Mouse (Mus musculus) limb, embryonic 13.5 days (tissue): ENCODE results near the gene Fbxl17. TPM values are rescaled to one million over a fixed set of nuclear protein-coding genes. Genes with fewer than 3 reads are reported as not detected.

Experiments
- ATAC-seq: fragments of 200-750 bp; cut with Nextera tagmentation; 2 replicates; pipeline ENCODE4 v1.8.0; 2017; ENCODE audit warnings: low read depth, moderate number of reproducible peaks, moderate TSS enrichment; ENCODE audit not compliant: low FRiP score
- H3K27ac ChIP-seq: fragments of 300-500 bp; sonication (generic); 2 replicates; pipeline ENCODE4 v1.5.1; 2015; ENCODE audit warnings: inconsistent platforms, mild to moderate bottlenecking, moderate library complexity
- H3K27me3 ChIP-seq: fragments of 300-500 bp; sonication (generic); 2 replicates; pipeline ENCODE4 v1.6.1; 2015; ENCODE audit warnings: mild to moderate bottlenecking, inconsistent platforms
- H3K36me3 ChIP-seq: fragments of 300-500 bp; sonication (generic); 2 replicates; pipeline ENCODE4 v1.6.1; 2015; ENCODE audit warnings: inconsistent platforms, mild to moderate bottlenecking, moderate library complexity
- H3K4me1 ChIP-seq: fragments of 300-500 bp; sonication (generic); 2 replicates; pipeline ENCODE4 v1.6.1; 2015; ENCODE audit warnings: inconsistent platforms
- H3K4me2 ChIP-seq: fragments of 300-500 bp; sonication (generic); replicated peaks from 2 replicates; pipeline ENCODE4 v1.6.1; 2015; ENCODE audit warnings: inconsistent platforms, mild to moderate bottlenecking, moderate library complexity
- H3K4me3 ChIP-seq: fragments of 300-500 bp; sonication (generic); 2 replicates; pipeline ENCODE4 v1.5.1; 2015; ENCODE audit warnings: moderate library complexity, mild to moderate bottlenecking, inconsistent platforms
- H3K9ac ChIP-seq: fragments of 300-500 bp; sonication (generic); 2 replicates; pipeline ENCODE4 v1.6.1; 2015; ENCODE audit warnings: mild to moderate bottlenecking, inconsistent platforms
- H3K9me3 ChIP-seq: fragments of 300-500 bp; sonication (generic); 2 replicates; pipeline ENCODE4 v1.6.1; 2016; ENCODE audit warnings: inconsistent platforms
- WGBS: fragments of 180-500 bp; shearing (Covaris S2); methylation state at CpG from one replicate; pipeline ENCODE4 v1.1.7; 2015; 5-methylcytosine and 5-hydroxymethylcytosine counted together
- polyA plus RNA-seq: library from polyadenylated mRNA; unstranded; fragments of >200 nt; fragmentation: Nextera tagmentation; extraction: Ambion mirVana; gene quantifications from 2 replicates; pipeline ENCODE4 v1.2.1, GENCODE M21; 2015

Fbxl17 gene
- polyA plus RNA-seq, 1 experiment from 2014 or later, result 8.1 TPM

GRCm38 (mm10) chr17:63246144-63246619 lies 253.6 kb downstream of the Fbxl17 start:
- Histone ChIP-seq H3K36me3 (peaks cover 5% of the 10 kb centered on the region; the same call in 1 of the 2 replicates), H3K27me3 (no peaks in the 10 kb centered on the region), H3K4me3 (no peak overlapping the region), H3K9ac (no peak overlapping the region), H3K27ac (no peak overlapping the region), H3K4me2 (no peak overlapping the region), H3K4me1 (no peaks in the 10 kb centered on the region), H3K9me3 (no peaks in the 10 kb centered on the region)
- no peak for ATAC-seq
- WGBS, result 79% methylated on average over 7 of the region's 7 CpGs

DNA sequence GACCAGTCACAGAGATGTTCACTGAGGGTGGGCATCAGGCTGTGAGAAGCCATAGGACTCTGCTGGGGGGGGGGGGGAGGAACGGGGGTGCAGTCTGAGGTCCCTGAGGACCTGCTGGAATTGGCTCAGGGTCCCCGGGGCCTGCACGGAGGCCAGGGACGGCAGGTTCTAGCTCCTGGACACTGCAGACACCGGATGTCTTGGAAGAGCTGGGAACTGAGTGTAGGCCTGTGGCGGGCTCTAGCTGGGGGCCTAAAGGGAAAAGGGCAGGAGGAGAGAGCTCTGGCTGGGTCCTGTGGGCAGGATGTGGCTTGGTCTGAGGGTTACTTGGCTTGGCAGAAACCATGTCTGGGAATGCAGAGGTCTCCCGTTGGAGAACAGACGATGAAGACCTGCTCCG lies 254.3 kb downstream of the Fbxl17 start:
- Histone ChIP-seq H3K9ac (no peak overlapping the region), H3K27me3 (no peaks in the 10 kb centered on the region), H3K9me3 (no peaks in the 10 kb centered on the region), H3K27ac (no peak overlapping the region), H3K36me3 (peaks cover 5% of the 10 kb centered on the region; the same call in 1 of the 2 replicates), H3K4me3 (no peak overlapping the region), H3K4me1 (peaks cover 4% of the 10 kb centered on the region), H3K4me2 (no peak overlapping the region)
- ATAC-seq, result no peak
- WGBS, result 97% methylated on average over 9 of the region's 9 CpGs

DNA sequence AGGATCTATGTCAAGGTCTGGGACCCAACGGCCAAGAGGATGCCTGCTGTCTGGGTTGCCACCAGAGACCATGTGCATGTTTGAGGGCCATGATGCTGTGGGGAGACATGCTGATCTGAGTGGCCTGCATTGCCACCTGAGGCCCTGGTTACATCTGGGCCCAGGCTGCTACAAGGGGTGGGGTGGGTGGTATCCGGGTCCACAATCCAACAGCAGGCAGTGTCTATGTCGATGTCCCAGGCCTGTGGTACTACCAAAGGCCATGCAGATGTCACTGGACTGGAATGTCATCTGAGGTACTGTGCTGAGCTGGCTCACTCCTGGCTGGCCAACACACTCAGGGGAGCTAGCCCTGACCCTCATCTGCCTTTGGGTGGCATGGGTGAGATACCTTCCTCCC lies 257.1 kb downstream of the Fbxl17 start:
- WGBS, result 100% methylated on average over 3 of the region's 3 CpGs
- Histone ChIP-seq H3K36me3 (peaks cover 5% of the 10 kb centered on the region; the same call in 1 of the 2 replicates), H3K9ac (no peak overlapping the region), H3K4me1 (peaks cover 11% of the 10 kb centered on the region), H3K27me3 (no peaks in the 10 kb centered on the region), H3K4me2 (no peak overlapping the region), H3K4me3 (no peak overlapping the region), H3K9me3 (no peaks in the 10 kb centered on the region), H3K27ac (no peak overlapping the region)
- ATAC-seq, result no peak

- Histone ChIP-seq H3K4me3 (no peak overlapping the region), H3K27me3 (no peaks in the 10 kb centered on the region), H3K4me2 (no peak overlapping the region), H3K27ac (no peak overlapping the region), H3K4me1 (peaks cover 11% of the 10 kb centered on the region), H3K9ac (no peak overlapping the region), H3K9me3 (no peaks in the 10 kb centered on the region), H3K36me3 (peaks cover 5% of the 10 kb centered on the region; the same call in 1 of the 2 replicates)
- WGBS, result 78% methylated on average over 5 of the region's 5 CpGs
- ATAC-seq, result no peak; the same call in 1 of the 2 replicates
These were observed 259.1 kb downstream of the Fbxl17 start for GRCm38 (mm10) chr17:63240731-63241106.

DNA sequence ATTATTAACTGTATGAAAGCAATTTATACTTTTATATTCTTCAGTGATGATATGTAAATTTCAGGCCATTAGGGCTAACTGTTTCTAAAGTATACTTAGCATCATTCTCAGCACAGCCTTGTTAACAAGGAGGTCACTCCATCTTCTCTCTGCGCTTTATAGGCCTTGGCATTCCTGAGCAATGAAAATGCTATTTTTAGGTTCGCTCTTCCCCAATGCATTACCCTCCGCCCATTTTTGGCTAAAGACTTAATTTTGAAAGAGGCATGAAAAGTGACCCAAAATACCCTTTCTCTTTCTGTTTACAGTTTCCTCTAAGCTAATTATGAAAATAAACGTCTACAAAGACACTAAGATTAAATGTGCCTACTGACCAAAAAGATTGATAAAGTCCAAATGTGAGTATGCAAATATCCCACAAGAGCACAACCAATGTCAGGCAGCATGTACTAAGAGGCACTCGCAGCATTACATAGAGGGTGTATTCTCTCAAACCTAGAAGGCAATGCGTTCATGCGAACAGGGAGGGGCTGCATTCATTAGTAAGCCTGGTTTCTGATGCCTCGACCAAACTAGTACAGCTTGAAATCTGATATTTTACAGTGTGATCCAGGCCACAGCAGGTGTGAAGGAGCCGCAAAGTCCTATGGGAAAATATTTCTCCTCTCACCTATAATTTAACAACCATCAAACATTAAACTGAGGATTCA lies 259.6 kb downstream of the Fbxl17 start:
- ATAC-seq, result no peak
- H3K4me3 ChIP-seq, result no peak overlapping the region
- peaks cover 5% of the 10 kb centered on the region; the same call in 1 of the 2 replicates for H3K36me3 ChIP-seq
- H3K9ac ChIP-seq, result no peak overlapping the region
- WGBS, result 57% methylated on average over 9 of the region's 9 CpGs
- no peaks in the 10 kb centered on the region for H3K27me3 ChIP-seq
- H3K9me3 ChIP-seq, result no peaks in the 10 kb centered on the region
- H3K4me2 ChIP-seq, result no peak overlapping the region
- peak overlapping the region; percentile 6; the same call in 1 of the 2 replicates for H3K27ac ChIP-seq
- H3K4me1 ChIP-seq, result peaks cover 11% of the 10 kb centered on the region

GRCm38 (mm10) chr17:63236846-63237245 lies 263.0 kb downstream of the Fbxl17 start:
- Histone ChIP-seq H3K4me3 (no peak overlapping the region), H3K4me1 (peaks cover 11% of the 10 kb centered on the region), H3K4me2 (no peak overlapping the region), H3K9ac (no peak overlapping the region), H3K27ac (no peak overlapping the region), H3K36me3 (no peaks in the 10 kb centered on the region), H3K9me3 (no peaks in the 10 kb centered on the region), H3K27me3 (no peaks in the 10 kb centered on the region)
- no peak for ATAC-seq

DNA sequence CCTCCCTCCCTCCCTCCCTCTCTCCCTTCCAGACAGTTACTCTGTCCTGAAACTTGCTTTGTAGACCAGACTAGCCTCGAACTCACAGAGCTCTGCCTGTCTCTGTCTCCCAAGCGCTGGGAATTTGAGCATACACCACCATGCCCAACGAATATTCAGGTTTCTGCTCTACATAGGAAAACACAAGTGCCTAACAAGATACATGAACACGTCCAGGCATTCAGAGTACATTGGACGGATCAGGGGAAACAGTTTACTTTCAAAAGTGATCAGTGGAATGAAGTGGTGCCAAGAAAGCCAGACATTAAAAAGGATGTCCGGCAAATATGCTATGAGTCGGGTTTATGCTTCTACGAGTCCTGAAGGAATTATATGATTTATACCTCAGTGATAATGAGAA lies 263.6 kb downstream of the Fbxl17 start:
- no peaks in the 10 kb centered on the region for H3K27me3 ChIP-seq
- no peak overlapping the region for H3K4me2 ChIP-seq
- H3K27ac ChIP-seq, result no peak overlapping the region
- no peaks in the 10 kb centered on the region for H3K9me3 ChIP-seq
- H3K4me1 ChIP-seq, result peaks cover 11% of the 10 kb centered on the region
- no peaks in the 10 kb centered on the region for H3K36me3 ChIP-seq
- no peak for ATAC-seq
- H3K4me3 ChIP-seq, result no peak overlapping the region
- WGBS, result 81% methylated on average over 8 of the region's 8 CpGs
- no peak overlapping the region for H3K9ac ChIP-seq

- no peak overlapping the region for H3K4me2 ChIP-seq
- H3K4me1 ChIP-seq, result peaks cover 10% of the 10 kb centered on the region
- no peak overlapping the region for H3K9ac ChIP-seq
- no peak overlapping the region for H3K4me3 ChIP-seq
- no peaks in the 10 kb centered on the region for H3K9me3 ChIP-seq
- 45% methylated on average over 3 of the region's 3 CpGs for WGBS
- no peaks in the 10 kb centered on the region for H3K36me3 ChIP-seq
- no peak for ATAC-seq
- no peak overlapping the region for H3K27ac ChIP-seq
- no peaks in the 10 kb centered on the region for H3K27me3 ChIP-seq
These were observed 264.0 kb downstream of the Fbxl17 start for GRCm38 (mm10) chr17:63235821-63236220.

DNA sequence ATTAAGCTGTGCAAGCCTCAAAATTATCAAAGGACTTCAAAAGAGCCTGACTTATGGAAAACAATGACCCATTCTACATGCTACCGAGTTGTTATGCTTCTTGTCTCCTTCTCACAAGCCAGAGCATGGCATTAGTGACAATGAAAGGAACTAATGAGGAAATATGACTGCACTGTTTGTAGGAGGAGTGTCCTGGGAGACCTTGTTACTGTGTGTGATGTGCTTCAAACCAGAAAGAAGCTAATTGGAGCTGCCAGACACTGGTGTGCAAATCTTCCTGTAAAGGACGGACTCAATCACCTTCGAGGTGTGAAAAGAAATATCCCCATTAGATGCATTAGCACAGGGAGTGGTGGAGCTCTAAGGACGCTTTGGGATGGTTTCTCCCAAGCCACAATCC lies 270.7 kb downstream of the Fbxl17 start:
- no peak overlapping the region for H3K4me3 ChIP-seq
- no peaks in the 10 kb centered on the region for H3K36me3 ChIP-seq
- no peak for ATAC-seq
- H3K4me1 ChIP-seq, result no peaks in the 10 kb centered on the region
- no peak overlapping the region for H3K27ac ChIP-seq
- WGBS, result 52% methylated on average over 4 of the region's 4 CpGs
- no peaks in the 10 kb centered on the region for H3K27me3 ChIP-seq
- no peak overlapping the region for H3K9ac ChIP-seq
- H3K9me3 ChIP-seq, result no peaks in the 10 kb centered on the region
- no peak overlapping the region for H3K4me2 ChIP-seq

DNA sequence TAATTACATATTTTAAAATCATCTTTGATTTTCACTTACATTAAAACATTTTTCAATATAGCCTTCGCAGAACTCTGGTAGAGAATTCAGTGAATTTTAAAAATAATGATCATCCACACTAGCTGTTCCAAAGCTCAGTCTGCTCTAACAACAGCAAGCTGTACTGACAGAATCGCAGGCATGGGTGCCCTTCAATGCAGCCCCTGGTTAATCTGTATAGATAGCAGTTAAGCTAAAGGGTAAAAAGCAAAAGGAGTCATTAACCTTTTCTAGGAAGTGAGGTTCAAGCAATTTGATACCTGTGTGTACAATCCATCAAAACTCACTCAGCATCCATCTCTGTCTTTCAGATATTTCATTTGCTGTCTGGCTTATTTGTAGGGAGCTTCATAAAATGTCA lies 273.4 kb downstream of the Fbxl17 start:
- 82% methylated on average over 2 of the region's 2 CpGs for WGBS
- Histone ChIP-seq H3K27me3 (no peaks in the 10 kb centered on the region), H3K9ac (no peak overlapping the region), H3K4me2 (no peak overlapping the region), H3K27ac (no peak overlapping the region), H3K4me1 (no peaks in the 10 kb centered on the region), H3K36me3 (no peaks in the 10 kb centered on the region), H3K9me3 (no peaks in the 10 kb centered on the region), H3K4me3 (no peak overlapping the region)
- no peak for ATAC-seq

DNA sequence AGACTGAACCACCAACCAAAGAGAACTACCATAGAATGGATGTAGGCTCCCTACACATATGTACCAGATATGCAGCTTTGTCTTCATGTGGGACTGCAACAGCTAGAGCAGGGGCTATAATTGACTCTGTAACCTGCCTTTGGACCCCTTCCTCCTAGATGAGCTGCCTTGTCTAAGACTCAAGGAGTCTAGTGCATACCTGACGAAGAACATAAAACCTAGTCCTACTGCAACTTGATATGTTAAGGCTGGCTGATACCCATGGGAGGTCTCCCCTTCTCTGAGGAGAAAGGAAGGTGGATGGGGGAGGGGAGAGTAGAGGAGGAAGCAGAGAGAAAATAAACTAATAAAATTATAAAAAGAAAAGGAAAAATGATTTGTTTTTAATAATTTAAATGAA lies 273.9 kb downstream of the Fbxl17 start:
- no peak overlapping the region for H3K9ac ChIP-seq
- H3K4me2 ChIP-seq, result no peak overlapping the region
- no peak overlapping the region for H3K4me3 ChIP-seq
- H3K27me3 ChIP-seq, result no peaks in the 10 kb centered on the region
- H3K9me3 ChIP-seq, result no peaks in the 10 kb centered on the region
- 72% methylated on average over 1 of the region's 1 CpGs for WGBS
- H3K27ac ChIP-seq, result no peak overlapping the region
- H3K36me3 ChIP-seq, result no peaks in the 10 kb centered on the region
- no peaks in the 10 kb centered on the region for H3K4me1 ChIP-seq
- no peak for ATAC-seq

- H3K9ac ChIP-seq, result no peak overlapping the region
- H3K4me2 ChIP-seq, result no peak overlapping the region
- H3K36me3 ChIP-seq, result no peaks in the 10 kb centered on the region
- H3K27me3 ChIP-seq, result no peaks in the 10 kb centered on the region
- H3K4me3 ChIP-seq, result no peak overlapping the region
- H3K27ac ChIP-seq, result no peak overlapping the region
- ATAC-seq, result no peak
- no peaks in the 10 kb centered on the region for H3K9me3 ChIP-seq
- no peaks in the 10 kb centered on the region for H3K4me1 ChIP-seq
- WGBS, result 73% methylated on average over 4 of the region's 4 CpGs
These were observed 276.1 kb downstream of the Fbxl17 start for GRCm38 (mm10) chr17:63223675-63224074.

GRCm38 (mm10) chr17:63221632-63222031 lies 278.2 kb downstream of the Fbxl17 start:
- 88% methylated on average over 3 of the region's 3 CpGs for WGBS
- no peak overlapping the region for H3K4me2 ChIP-seq
- H3K27me3 ChIP-seq, result no peaks in the 10 kb centered on the region
- H3K9ac ChIP-seq, result no peak overlapping the region
- H3K36me3 ChIP-seq, result no peaks in the 10 kb centered on the region
- H3K4me3 ChIP-seq, result no peak overlapping the region
- no peak overlapping the region for H3K27ac ChIP-seq
- ATAC-seq, result no peak
- H3K4me1 ChIP-seq, result no peaks in the 10 kb centered on the region
- no peaks in the 10 kb centered on the region for H3K9me3 ChIP-seq
